Comparison of ENCODE assay signal across 8 mouse cellular contexts in genomic region chr4:123677060-123677804, GRCm38 (mm10). TPM values are rescaled to one million over a fixed set of nuclear protein-coding genes. Genes with fewer than 3 reads are reported as not detected.
DNase-seq lines count a peak whose midpoint lies in the region; ATAC-seq and TF ChIP-seq lines count a peak whose summit lies in the region.

No protein-coding gene starts in this region.

- H3K9me3 ChIP-seq in forebrain, embryonic 13.5 days (replicated peaks), result no peaks in the 10 kb centered on the region

- TF ChIP-seq CTCF in gastrocnemius, adult 2 months (IDR thresholded peaks at IDR 0.05), result no peak

- peak overlapping the region; percentile 38 for H3K9ac ChIP-seq in forebrain, embryonic 13.5 days

- peaks cover 39% of the 10 kb centered on the region for H3K4me1 ChIP-seq in forebrain, embryonic 13.5 days

- peak; percentile 59 for DNase-seq in gastrocnemius, adult 2 months
- DNase-seq in gastrocnemius, postnatal 4 days (ENCODE audit: low spot score in 2 of 2), result no peak
- peak; percentile 25 to 52 for DNase-seq in adrenal gland, postnatal 36 days
- DNase-seq in left cerebral cortex, postnatal 4 days, result peak; percentile 33
- peak; percentile 81 for DNase-seq in right cerebral cortex, adult 18-20 months
- DNase-seq in B cell, adult 2 months, result no peak

- peak overlapping the region; percentile 1; the same call in 1 of the 2 replicates for H3K4me2 ChIP-seq in forebrain, embryonic 13.5 days

- WGBS in forebrain, embryonic 13.5 days, result 30% methylated on average over 10 of the region's 10 CpGs

- ATAC-seq in forebrain, embryonic 13.5 days, result peak; percentile 65; the same call in 1 of the 2 replicates
- ATAC-seq in megakaryocyte, adult 5-6 weeks (ENCODE audit: poor library complexity, severe bottlenecking), result no peak

- intact Hi-C loops in gastrocnemius, adult 2 months (cut with DNase I), result no loop called here
- intact Hi-C loops in left cerebral cortex, postnatal 4 days (cut with DNase I), result no loop called here

- H3K4me3 ChIP-seq in gastrocnemius, adult 2 months, result 0 out of 2 replicates have a peak overlapping the region, but pooled peaks have one; percentile 19
- no peak overlapping the region for H3K4me3 ChIP-seq in forebrain, embryonic 13.5 days

- peak overlapping the region; percentile 67 for H3K27ac ChIP-seq in gastrocnemius, adult 2 months
- H3K27ac ChIP-seq in forebrain, embryonic 13.5 days, result peak overlapping the region; percentile 82

- no peaks in the 10 kb centered on the region for H3K27me3 ChIP-seq in forebrain, embryonic 13.5 days

- peaks cover 47% of the 10 kb centered on the region for H3K36me3 ChIP-seq in forebrain, embryonic 13.5 days (ENCODE audit: poor library complexity, severe bottlenecking)

RNA-seq across cellular contexts. Expression of gene Macf1, which starts 6.9 kb away (rescaled TPM):
- total RNA-seq in gastrocnemius, adult 2 months (2021), result 10 to 100 TPM; 48.4 to 66.4 TPM
- total RNA-seq in gastrocnemius, postnatal 4 days (2021), result 100 to 1,000 TPM; 209 TPM
- 100 to 1,000 TPM; 150 to 174 TPM for total RNA-seq in adrenal gland, postnatal 36 days (2021)
- 62.6 and 65.9 TPM in 2 replicates for polyA plus RNA-seq in forebrain, embryonic 13.5 days (2015; fragmentation: Nextera tagmentation; extraction: Ambion mirVana)
- 100 to 1,000 TPM; 337 to 347 TPM for total RNA-seq in left cerebral cortex, postnatal 4 days (2021)
- 130 and 137 TPM in 2 replicates for total RNA-seq in megakaryocyte, adult 5-6 weeks (2015)
- total RNA-seq in megakaryocyte, adult 5-6 weeks (2017), result 192 and 219 TPM in 2 replicates

RNA-seq across cellular contexts. Expression of gene Ndufs5, which starts 40.8 kb away (rescaled TPM):
- 100 to 1,000 TPM; 242 to 305 TPM for total RNA-seq in gastrocnemius, adult 2 months (2021)
- 100 to 1,000 TPM; 200 to 214 TPM for total RNA-seq in gastrocnemius, postnatal 4 days (2021)
- 100 to 1,000 TPM; 236 to 258 TPM for total RNA-seq in adrenal gland, postnatal 36 days (2021)
- 352 and 406 TPM in 2 replicates for polyA plus RNA-seq in forebrain, embryonic 13.5 days (2015; fragmentation: Nextera tagmentation; extraction: Ambion mirVana)
- total RNA-seq in left cerebral cortex, postnatal 4 days (2021), result 100 to 1,000 TPM; 134 to 138 TPM
- 109 and 130 TPM in 2 replicates for total RNA-seq in megakaryocyte, adult 5-6 weeks (2015)
- total RNA-seq in megakaryocyte, adult 5-6 weeks (2017), result 110 and 139 TPM in 2 replicates

Comparison
In these comparisons a context has a peak if more than half of its experiments do, and no peak if none do; other contexts are left out.
1. DNase-seq: peak in gastrocnemius, adult 2 months (single experiment), adrenal gland, postnatal 36 days (2 of 2), left cerebral cortex, postnatal 4 days (single experiment) and right cerebral cortex, adult 18-20 months (single experiment); none in gastrocnemius, postnatal 4 days (0 of 2) and B cell, adult 2 months (0 of 2).